ENCODE assay signal across 8 mouse cellular contexts in genomic region chr1:93668791-93669548, GRCm38 (mm10). TPM values are rescaled to one million over a fixed set of nuclear protein-coding genes. Genes with fewer than 3 reads are reported as not detected.
DNase-seq lines count a peak whose midpoint lies in the region; ATAC-seq lines count a peak whose summit lies in the region.

No protein-coding gene starts in this region.

- peak; percentile 75 for DNase-seq in gastrocnemius, postnatal 10 days
- DNase-seq in hindlimb bud, embryonic 11.5 days (ENCODE audit: extremely low spot score, low read depth, low spot score) = peak; percentile 44
- DNase-seq in limb, embryonic 10.5 days (ENCODE audit: low spot score) = peak; percentile 81
- peak; percentile 93 for DNase-seq in midbrain, embryonic 11.5 days (ENCODE audit: low spot score, missing footprints)
- DNase-seq in right cerebral cortex, postnatal 4 days = peak; percentile 66
- DNase-seq in yolk sac, embryonic 10.5 days (ENCODE audit: low spot score) = peak; percentile 76

- H3K4me2 ChIP-seq in midbrain, embryonic 11.5 days = peak overlapping the region; percentile 63

- H3K27ac ChIP-seq in limb, embryonic 10.5 days = peak overlapping the region; percentile 88
- H3K27ac ChIP-seq in midbrain, embryonic 11.5 days (ENCODE audit: low read depth, low read length) = peak overlapping the region; percentile 44; the same call in 1 of the 2 replicates

- no peaks in the 10 kb centered on the region for H3K9me3 ChIP-seq in limb, embryonic 10.5 days (replicated peaks)
- no peaks in the 10 kb centered on the region for H3K9me3 ChIP-seq in midbrain, embryonic 11.5 days (ENCODE audit: control insufficient read depth, low read length)

- no peaks in the 10 kb centered on the region for H3K36me3 ChIP-seq in limb, embryonic 10.5 days
- H3K36me3 ChIP-seq in midbrain, embryonic 11.5 days (ENCODE audit: control insufficient read depth, insufficient read depth, low read length) = no peaks in the 10 kb centered on the region

- H3K27me3 ChIP-seq in limb, embryonic 10.5 days (ENCODE audit: low read depth, poor library complexity, severe bottlenecking) = no peaks in the 10 kb centered on the region
- H3K27me3 ChIP-seq in midbrain, embryonic 11.5 days (ENCODE audit: control insufficient read depth, insufficient read depth, low read length) = no peaks in the 10 kb centered on the region

- peak overlapping the region; percentile 79 for H3K9ac ChIP-seq in midbrain, embryonic 11.5 days (ENCODE audit: low read length)

- WGBS in limb, embryonic 10.5 days = 10% methylated on average over 17 of the region's 17 CpGs
- 9% methylated on average over 17 of the region's 17 CpGs for WGBS in midbrain, embryonic 11.5 days

- ATAC-seq in activated CD4-positive, CD25-positive, alpha-beta regulatory T cell, adult 4 months = peak; percentile 78
- peak; percentile 95 for ATAC-seq in common myeloid progenitor, adult 5-6 weeks (replicated peaks; ENCODE audit: low read depth, poor library complexity, severe bottlenecking)
- ATAC-seq in midbrain, embryonic 11.5 days (ENCODE audit: low FRiP score) = peak; percentile 88

- H3K4me3 ChIP-seq in limb, embryonic 10.5 days = peak overlapping the region; percentile 50
- H3K4me3 ChIP-seq in midbrain, embryonic 11.5 days (ENCODE audit: low read depth, low read length) = peak overlapping the region; percentile 32

- H3K4me1 ChIP-seq in limb, embryonic 10.5 days = peaks cover 22% of the 10 kb centered on the region
- peaks cover 4% of the 10 kb centered on the region; the same call in 1 of the 2 replicates for H3K4me1 ChIP-seq in midbrain, embryonic 11.5 days (ENCODE audit: control insufficient read depth, insufficient read depth, low read length)

RNA-seq across cellular contexts. Expression of gene Stk25, which starts 10.5 kb away (rescaled TPM):
- polyA plus RNA-seq in activated CD4-positive, CD25-positive, alpha-beta regulatory T cell, adult 4 months (2017; shearing (Covaris generic)) = 10 to 100 TPM; 28.6 to 32.3 TPM
- 25.1 and 40.3 TPM in 2 replicates for total RNA-seq in common myeloid progenitor, adult 5-6 weeks (2017)
- total RNA-seq in gastrocnemius, postnatal 10 days (2021) = 100 to 1,000 TPM in 1 of 2 experiments, 10 to 100 TPM in 1; 98.8 to 104 TPM
- polyA plus RNA-seq in limb, embryonic 10.5 days (2016; fragmentation: Nextera tagmentation; extraction: Ambion mirVana) = 153 and 185 TPM in 2 replicates
- 187 and 198 TPM in 2 replicates for polyA plus RNA-seq in midbrain, embryonic 11.5 days (2014; fragmentation: Nextera tagmentation; extraction: Ambion mirVana)

RNA-seq across cellular contexts. Expression of gene Bok, which starts 16.5 kb away (rescaled TPM):
- not detected for polyA plus RNA-seq in activated CD4-positive, CD25-positive, alpha-beta regulatory T cell, adult 4 months (2017; shearing (Covaris generic))
- 0.23 TPM in 1 of 2 replicates, not detected in the other for total RNA-seq in common myeloid progenitor, adult 5-6 weeks (2017)
- 1 to 10 TPM; 5.6 to 6.4 TPM for total RNA-seq in gastrocnemius, postnatal 10 days (2021)
- polyA plus RNA-seq in limb, embryonic 10.5 days (2016; fragmentation: Nextera tagmentation; extraction: Ambion mirVana) = 34.9 and 37.4 TPM in 2 replicates
- 26.6 and 31.3 TPM in 2 replicates for polyA plus RNA-seq in midbrain, embryonic 11.5 days (2014; fragmentation: Nextera tagmentation; extraction: Ambion mirVana)

Comparison
In these comparisons a context has a peak if more than half of its experiments do, and no peak if none do; other contexts are left out.
1. Peak in every context shown above with its lines: DNase-seq, ATAC-seq, H3K4me3 ChIP-seq and H3K27ac ChIP-seq.
2. RNA of gene Bok, which starts 16.5 kb away (polyA plus RNA-seq): 34.9 to 37.4 TPM in limb, embryonic 10.5 days and 26.6 to 31.3 TPM in midbrain, embryonic 11.5 days; not detected in activated CD4-positive, CD25-positive, alpha-beta regulatory T cell, adult 4 months; every median in the first group is over 10 times any median in the second.